Mouse (Mus musculus): ENCODE measurements at regions not wholly inside any gene's neighbourhood (a gene's known extent, or its start where the extent isn't known, plus 50 kb on each side); places are given as distances from the start of the nearest gene placed in this dataset.

GRCm38 (mm10) chr3:155815693-155816092 is 722.5 kb downstream of the Lrriq3 start:
- TF ChIP-seq GATA1 (IDR thresholded peaks at IDR 0.05; ENCODE audit: borderline replicate concordance, low read length) (no peak), FLI1 (IDR thresholded peaks at IDR 0.05; ENCODE audit: low read length) (no peak)
